Mouse (Mus musculus) megakaryocyte, adult 5-6 weeks (primary cell): ENCODE measurements around the gene Gm20683. TPM values are rescaled to one million over a fixed set of nuclear protein-coding genes. Genes with fewer than 3 reads are reported as not detected.
A peak's percentile ranks its signal among the peaks of the same experiment; 100 is the strongest.

Experiments used
- ATAC-seq: 2 replicates; pipeline ENCODE4 v1.8.0; 2016; ENCODE audit warnings: mild to moderate bottlenecking, inconsistent platforms; ENCODE audit not compliant: poor library complexity, severe bottlenecking
- total RNA-seq, 2 experiments: library from RNA; stranded (forward) in 1 of 2; stranded (reverse) in 1 of 2; fragments of 153-499, 151-499 nt in 1 of 2; fragments of 221-1000, 200-1000 nt in 1 of 2; gene quantifications; 2 replicates each; pipeline versions ENCODE4 v1.2.3 to v1.2.4; 2015 to 2017

The Gm20683 gene
- total RNA-seq, 2 experiments from 2014 or later: not detected

DNA sequence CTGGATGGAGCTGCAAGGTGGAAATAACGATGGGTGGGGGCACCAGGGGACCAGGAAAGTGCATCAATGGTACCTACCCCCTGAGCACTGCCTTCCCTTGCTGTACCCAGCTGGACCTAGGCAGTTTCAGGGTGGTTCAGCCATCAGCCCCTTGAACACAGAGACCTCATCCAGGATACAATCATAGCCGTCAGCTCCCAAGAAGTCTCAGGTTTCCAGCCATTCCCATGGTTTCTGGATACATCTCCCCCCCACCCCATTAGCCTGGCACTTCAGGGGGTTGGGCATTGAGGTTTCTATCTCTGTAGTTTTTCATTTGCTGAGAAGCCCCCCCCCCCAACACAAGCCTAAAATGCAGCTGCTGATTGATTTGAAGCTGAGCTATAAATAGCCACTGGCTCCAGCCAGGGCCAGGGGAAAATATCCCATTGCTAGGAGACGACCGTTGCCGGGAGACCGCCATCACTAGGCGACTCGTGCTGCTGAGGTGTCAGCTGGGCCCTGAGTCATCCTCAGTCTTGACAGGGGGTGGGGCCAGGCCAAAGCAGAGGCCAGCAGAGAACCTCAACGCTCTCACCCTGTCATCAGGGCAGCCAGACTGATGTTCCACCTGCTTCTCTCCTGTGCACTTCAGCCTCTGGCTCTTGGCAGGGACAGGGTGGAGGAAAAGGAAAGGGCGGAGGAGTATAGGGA lies 38.6 kb downstream of the Gm20683 start:
- ATAC-seq: no peak

DNA sequence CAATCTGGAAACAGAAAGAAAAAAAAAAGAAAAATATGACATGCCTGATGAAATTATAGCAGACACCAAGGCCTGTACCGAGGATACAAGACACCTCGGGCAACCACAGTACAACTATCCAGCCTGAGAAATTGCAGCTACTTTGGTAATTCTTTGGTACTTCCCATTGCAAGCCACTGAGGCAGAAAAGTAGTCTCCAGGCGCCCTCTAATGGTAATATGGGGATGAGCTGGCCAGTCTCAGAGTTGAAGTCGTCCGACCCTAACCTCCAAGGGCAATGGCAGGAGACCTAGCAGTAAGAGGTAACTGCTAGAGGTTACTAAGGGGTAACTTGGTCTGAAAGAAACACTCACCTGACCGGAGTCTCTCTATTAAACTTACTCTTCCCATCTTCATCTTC lies 40.5 kb downstream of the Gm20683 start:
- peak; percentile 84 for ATAC-seq

DNA sequence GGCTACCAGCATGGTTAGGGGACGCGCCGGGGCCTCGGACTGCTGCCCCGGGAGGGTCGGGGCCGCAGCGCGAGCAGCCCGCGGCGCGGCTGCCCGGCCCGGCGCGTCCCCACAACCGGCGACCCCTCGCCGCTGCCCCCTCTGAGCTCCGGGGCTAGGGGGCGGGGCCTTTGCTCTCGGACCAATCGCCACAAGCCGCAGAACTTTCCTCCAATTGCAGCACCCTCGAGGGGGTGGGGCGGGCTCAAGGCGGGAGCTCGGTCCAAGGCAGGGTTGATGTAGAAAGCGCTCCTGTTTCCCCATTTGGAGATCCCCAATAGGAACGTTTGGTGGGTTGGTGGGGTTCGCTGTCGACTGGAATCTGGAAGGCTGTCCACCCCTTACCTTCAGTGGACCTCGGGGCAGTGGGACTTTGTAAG lies 44.6 kb downstream of the Gm20683 start, which contains the start of gene Metrn:
Metrn (minus strand) TSS at position 186 of the 419 bp plus-strand sequence.
- peak; percentile 80 for ATAC-seq

DNA sequence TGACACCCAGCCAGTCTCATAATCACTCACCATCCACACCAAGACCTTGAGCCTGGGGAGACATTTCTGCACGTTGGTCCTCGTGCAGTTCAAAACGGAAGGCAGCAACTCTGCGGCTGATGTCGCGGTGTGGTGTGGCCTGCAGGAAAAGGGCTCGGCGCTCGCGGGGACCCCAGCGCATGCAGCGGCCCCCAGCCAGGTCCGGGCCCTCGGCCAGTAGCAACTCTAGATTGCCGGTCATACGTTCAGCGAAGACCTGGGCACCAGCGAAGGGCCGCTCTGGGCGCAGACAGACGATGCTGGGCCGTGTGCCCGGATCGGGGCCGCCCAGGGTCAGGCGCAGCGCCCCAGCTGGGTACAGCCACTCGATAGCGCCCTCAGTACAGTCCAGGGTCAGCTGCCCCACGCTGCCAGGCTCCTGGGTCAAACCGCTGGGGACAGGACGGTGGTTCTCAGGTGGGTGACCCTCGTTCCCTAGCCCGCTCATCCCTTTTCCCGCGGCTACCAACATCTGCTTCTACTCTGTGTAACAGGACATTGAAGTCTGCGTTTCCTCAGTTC lies 45.3 kb downstream of the Gm20683 start:
- no peak for ATAC-seq

DNA sequence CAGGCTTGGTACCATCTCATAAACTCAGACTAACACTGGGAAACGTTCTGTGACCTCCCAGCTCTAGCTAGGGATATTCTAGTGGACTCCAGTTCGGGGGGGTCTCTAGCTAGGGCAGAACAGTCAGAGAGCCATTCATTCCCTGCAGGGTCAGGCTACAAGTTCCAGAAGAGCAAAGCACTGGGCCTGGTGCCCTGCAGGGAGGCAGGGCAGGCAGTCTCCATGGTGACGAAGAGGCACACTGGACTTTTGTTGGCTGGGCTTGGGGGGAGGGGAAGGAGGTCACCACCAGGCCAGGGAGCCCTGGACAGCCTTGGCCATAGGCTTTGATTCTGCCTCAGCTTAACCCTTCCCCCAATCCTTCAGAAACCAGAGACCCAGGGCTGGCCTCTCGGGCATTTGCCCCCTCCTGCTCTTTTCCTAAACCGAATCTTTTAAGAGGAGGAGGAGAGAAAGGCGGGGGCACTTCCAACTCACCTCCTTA lies 45.9 kb downstream of the Gm20683 start, which contains the start of gene AC134908.4:
AC134908.4 (minus strand) TSS at position 51 of the 484 bp plus-strand sequence.
- ATAC-seq: no peak

DNA sequence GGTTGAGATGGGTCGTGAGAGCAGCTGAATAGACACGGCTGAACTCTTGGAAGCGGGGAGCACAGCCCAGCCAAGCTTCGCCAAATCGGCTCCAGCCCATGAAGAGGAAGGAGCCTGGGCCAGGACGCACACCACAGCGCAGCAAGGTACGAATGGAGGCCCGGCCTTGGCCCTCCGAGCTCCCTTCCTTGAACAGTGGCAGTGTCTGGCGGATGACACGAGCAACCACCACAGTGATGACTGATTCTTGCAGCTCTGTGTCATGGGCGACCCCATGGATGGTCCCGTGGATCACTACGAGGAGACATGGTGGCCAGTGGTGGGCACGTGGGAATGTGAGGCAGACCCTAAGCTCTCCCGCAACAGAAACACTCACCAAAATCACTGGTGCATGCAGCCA lies 46.6 kb downstream of the Gm20683 start:
- no peak for ATAC-seq

DNA sequence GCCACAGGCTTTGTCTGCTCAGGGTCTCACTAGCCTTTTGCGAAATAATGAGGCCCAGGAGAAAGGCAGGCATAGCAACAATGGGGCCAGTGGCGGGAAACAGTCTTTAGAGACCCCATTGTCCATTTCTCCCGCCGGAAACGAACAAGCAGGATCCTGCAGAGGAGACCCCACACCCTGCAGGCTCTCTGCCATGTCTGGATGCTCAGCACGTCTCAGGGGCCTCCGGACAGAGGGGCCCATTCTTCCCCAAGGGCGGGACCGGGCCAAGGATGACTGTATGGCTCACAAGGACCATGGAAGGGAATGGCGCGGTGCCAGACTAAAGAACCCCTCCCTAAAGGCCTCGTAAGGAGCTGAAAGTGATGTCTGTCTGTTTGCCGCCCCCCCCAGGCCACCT lies 47.4 kb downstream of the Gm20683 start:
- ATAC-seq: no peak

DNA sequence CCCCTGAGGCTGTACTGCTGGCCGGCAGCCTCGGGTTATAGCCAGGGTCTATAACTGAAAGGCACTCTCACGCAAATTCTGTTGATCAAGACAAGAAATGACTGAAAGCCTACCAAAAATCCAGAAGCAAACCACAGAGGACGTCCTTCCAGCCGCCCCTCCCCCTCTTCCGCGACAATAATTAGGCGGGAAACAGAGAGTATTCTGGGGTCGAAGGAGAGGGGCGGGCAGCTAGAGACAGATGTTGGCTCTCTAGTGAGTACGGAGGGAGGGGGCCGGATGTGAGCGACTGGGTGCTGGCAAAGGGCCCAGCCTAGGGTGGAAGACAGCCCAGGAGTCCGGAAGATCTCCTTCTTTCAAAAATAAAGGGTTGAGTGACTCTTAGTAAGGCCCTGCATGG lies 48.9 kb downstream of the Gm20683 start, which contains the start of gene Fam173a:
Fam173a (minus strand) TSS at position 287 of the 400 bp plus-strand sequence.
- peak; percentile 52 for ATAC-seq

DNA sequence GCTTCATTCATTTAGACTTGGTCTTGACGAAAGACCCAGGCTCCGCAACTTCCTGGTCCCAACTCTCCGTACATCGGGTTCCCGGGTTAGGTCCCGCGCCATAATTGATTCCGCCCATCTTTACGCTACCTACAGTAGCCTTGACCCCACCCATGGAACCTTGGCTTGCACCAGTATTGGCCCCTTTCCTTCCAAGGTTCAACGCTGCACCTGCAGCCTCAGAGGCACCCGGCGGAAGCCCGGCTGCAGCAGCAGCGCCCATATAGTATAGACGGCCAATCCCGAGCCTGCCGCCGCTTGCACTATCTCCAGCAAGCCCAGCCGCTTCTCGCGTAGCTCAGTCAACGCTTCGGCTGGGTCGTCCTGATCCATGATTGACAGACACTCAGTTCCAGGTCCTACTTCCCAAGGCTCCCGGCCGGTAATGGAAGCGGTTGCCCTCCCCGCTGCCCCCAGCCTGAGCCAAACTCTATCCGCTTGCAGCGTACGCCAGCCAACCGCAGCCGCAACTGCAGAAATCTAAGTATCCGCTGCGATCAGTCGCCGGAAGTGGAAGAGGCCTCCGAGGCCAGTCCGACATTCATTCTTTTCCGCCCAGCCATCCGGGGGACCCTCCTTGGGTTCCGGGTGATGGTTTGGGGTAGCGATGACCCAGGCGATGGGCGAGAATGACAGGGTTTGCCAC lies 49.6 kb downstream of the Gm20683 start:
- ATAC-seq: peak; percentile 84

DNA sequence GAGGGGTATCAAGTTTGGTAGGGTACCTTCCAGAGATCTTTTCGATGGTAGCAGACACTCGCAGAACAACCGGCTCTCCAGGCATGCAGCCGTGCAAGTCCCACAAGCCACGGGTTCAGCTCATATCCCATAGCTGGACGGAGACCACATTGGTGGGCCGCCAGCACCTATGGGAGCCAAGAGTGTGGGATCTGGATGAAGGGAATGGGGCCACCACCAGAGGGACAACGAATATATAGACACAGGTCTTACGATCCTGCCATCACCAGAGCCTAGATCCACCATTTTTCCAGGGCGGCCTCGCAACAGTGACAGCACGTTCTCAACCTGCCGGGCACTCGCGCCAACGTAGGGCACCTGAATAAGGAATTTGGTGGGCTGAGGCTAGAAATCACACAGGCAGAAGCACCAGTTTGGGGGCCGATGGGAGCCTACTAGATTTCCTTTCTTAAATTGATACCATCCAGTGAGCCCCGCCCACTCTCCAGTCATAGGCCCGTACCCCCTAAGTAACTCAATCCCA lies 50.2 kb downstream of the Gm20683 start:
- no peak for ATAC-seq

DNA sequence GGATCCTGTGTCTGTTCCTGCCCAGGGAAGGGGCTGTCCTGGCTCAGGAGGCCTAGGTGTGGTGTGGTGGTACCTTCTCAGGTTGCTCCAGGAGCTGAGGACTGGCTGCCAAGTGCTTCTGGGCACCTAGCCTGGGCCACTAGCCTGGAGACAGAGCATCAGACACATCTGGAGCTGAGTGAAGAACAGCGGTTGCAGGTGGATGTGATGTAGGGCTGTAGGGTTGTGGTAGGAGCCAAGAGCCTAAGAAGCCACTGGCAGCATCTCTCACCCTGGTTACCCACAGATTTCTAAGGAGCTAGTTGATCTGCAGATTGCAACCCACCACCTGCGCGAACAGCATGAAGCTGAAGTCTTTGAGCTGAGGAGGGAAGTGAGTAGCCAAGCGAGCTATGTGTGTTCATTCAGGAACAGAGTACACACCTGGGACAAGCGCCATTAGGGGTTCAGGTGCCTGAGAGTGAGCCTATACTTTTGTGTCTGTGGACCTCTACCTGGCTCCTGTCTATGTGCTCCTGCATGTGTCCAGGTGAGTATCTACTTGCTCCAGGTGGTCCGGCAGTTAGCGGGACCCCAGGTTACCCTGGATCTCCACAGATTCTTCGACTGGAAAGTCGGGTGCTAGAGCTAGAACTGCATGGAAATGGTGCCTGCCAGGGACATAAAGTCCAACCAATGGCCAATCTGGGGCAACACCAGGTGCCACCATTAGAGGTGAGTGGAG lies 54.6 kb downstream of the Gm20683 start:
- no peak for ATAC-seq

DNA sequence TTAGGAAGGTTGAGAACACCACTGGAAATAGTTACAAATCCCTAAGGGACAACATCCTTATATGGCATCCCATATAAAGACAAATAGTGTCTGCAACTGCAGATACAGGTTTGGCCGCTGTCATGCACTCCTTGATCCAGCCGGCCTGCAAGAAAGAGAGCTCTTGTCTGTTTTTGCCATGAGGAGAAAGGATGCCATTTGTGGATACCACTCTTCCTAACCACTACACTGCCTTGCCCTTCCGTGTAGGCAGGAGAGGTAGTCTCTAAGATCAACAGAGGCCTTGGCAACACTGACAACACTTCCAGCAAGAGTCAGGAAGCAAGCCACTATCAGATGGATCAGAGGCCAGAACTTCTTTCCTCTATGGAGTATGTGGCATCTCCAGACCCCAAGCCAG lies 55.3 kb downstream of the Gm20683 start, which contains the start of gene Ccdc78:
Ccdc78 (plus strand) TSS at position 301 of the 400 bp plus-strand sequence.
- ATAC-seq: no peak

DNA sequence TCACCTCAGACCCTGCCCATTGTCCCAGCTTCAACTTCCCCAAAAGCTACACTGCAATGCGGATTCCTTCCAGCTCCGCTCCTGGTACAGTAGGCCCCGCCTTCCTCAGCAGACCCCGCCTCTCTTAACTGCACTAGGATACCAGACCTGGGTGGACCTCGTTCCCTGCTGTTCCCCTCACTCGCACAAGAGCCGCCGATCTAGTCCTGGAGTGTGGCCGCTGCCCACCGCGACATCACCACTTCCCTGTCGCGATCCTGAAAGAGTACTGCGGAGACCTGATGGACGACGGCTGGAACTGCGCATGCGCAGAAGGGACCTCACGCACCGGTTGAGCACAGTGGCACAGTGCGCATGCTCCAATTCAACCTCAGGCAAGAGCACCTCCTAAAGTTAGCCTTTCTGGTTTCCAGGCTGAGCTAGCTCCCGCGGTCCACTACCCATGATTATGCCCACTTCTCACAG lies 56.2 kb downstream of the Gm20683 start, which contains the start of gene Haghl:
Haghl (minus strand) TSS at position 393 of the 465 bp plus-strand sequence.
- ATAC-seq: peak; percentile 94

Other genes starting within 250 kb of the Gm20683 start
- gene Gng13, start 124.6 kb downstream of the Gm20683 start, total RNA-seq (2015): not detected in 2 replicates
- gene Gng13, start 124.6 kb downstream of the Gm20683 start, total RNA-seq (2017): not detected in 2 replicates
- gene Chtf18, start 114.3 kb downstream of the Gm20683 start, total RNA-seq (2015): 11.2 and 17.1 TPM in 2 replicates
- 19.9 and 21.8 TPM in 2 replicates for gene Chtf18, start 114.3 kb downstream of the Gm20683 start, total RNA-seq (2017)
- 6.0 and 7.0 TPM in 2 replicates for gene Rpusd1, start 114.1 kb downstream of the Gm20683 start, total RNA-seq (2015)
- 3.9 TPM in 2 replicates for gene Rpusd1, start 114.1 kb downstream of the Gm20683 start, total RNA-seq (2017)
- gene Mslnl, start 105.7 kb downstream of the Gm20683 start, total RNA-seq (2015): 0.16 TPM in 1 of 2 replicates, not detected in the other
- not detected in 2 replicates for gene Mslnl, start 105.7 kb downstream of the Gm20683 start, total RNA-seq (2017)
- not detected in 2 replicates for gene Msln, start 87.4 kb downstream of the Gm20683 start, total RNA-seq (2015)
- not detected in 2 replicates for gene Msln, start 87.4 kb downstream of the Gm20683 start, total RNA-seq (2017)
- 11.6 and 14.5 TPM in 2 replicates for gene Narfl, start 68.0 kb downstream of the Gm20683 start, total RNA-seq (2015)
- gene Narfl, start 68.0 kb downstream of the Gm20683 start, total RNA-seq (2017): 12.8 and 28.3 TPM in 2 replicates
- 10.3 and 10.5 TPM in 2 replicates for gene Haghl, start 56.1 kb downstream of the Gm20683 start, total RNA-seq (2015)
- 10.7 and 15.9 TPM in 2 replicates for gene Haghl, start 56.1 kb downstream of the Gm20683 start, total RNA-seq (2017)
- not detected in 2 replicates for gene Ccdc78, start 55.2 kb downstream of the Gm20683 start, total RNA-seq (2015)
- 0.16 TPM in 1 of 2 replicates, not detected in the other for gene Ccdc78, start 55.2 kb downstream of the Gm20683 start, total RNA-seq (2017)
- 69.7 and 85.6 TPM in 2 replicates for gene Fam173a, start 48.9 kb downstream of the Gm20683 start, total RNA-seq (2015)
- gene Fam173a, start 48.9 kb downstream of the Gm20683 start, total RNA-seq (2017): 17.7 and 36.5 TPM in 2 replicates
- gene AC134908.4, start 46.1 kb downstream of the Gm20683 start, total RNA-seq (2015): 0.69 and 7.2 TPM in 2 replicates
- not detected in 2 replicates for gene AC134908.4, start 46.1 kb downstream of the Gm20683 start, total RNA-seq (2017)
- 2.6 and 3.2 TPM in 2 replicates for gene Metrn, start 44.6 kb downstream of the Gm20683 start, total RNA-seq (2015)
- 8.3 and 11.2 TPM in 2 replicates for gene Metrn, start 44.6 kb downstream of the Gm20683 start, total RNA-seq (2017)
- gene Fbxl16, start 32.7 kb downstream of the Gm20683 start, total RNA-seq (2015): not detected in 2 replicates
- gene Fbxl16, start 32.7 kb downstream of the Gm20683 start, total RNA-seq (2017): not detected in 2 replicates
- 4.6 and 6.9 TPM in 2 replicates for gene Wdr24, start 18.1 kb downstream of the Gm20683 start, total RNA-seq (2015)
- gene Wdr24, start 18.1 kb downstream of the Gm20683 start, total RNA-seq (2017): 12.3 and 15.1 TPM in 2 replicates
- 6.0 and 7.7 TPM in 2 replicates for gene Jmjd8, start 12.9 kb downstream of the Gm20683 start, total RNA-seq (2015)
- 10.6 and 14.4 TPM in 2 replicates for gene Jmjd8, start 12.9 kb downstream of the Gm20683 start, total RNA-seq (2017)
- gene Stub1, start 8.4 kb downstream of the Gm20683 start, total RNA-seq (2015): 48.4 and 54.7 TPM in 2 replicates
- gene Stub1, start 8.4 kb downstream of the Gm20683 start, total RNA-seq (2017): 62.6 and 67.6 TPM in 2 replicates
- gene Rhbdl1, start 4.5 kb downstream of the Gm20683 start, total RNA-seq (2015): 0.98 and 1.4 TPM in 2 replicates
- 0.55 and 0.69 TPM in 2 replicates for gene Rhbdl1, start 4.5 kb downstream of the Gm20683 start, total RNA-seq (2017)
- gene Rhot2, start 3.1 kb upstream of the Gm20683 start, total RNA-seq (2015): 14.0 and 15.6 TPM in 2 replicates
- 13.9 and 30.4 TPM in 2 replicates for gene Rhot2, start 3.1 kb upstream of the Gm20683 start, total RNA-seq (2017)
- gene Wdr90, start 19.7 kb upstream of the Gm20683 start, total RNA-seq (2015): 17.3 and 19.3 TPM in 2 replicates
- gene Wdr90, start 19.7 kb upstream of the Gm20683 start, total RNA-seq (2017): 7.8 and 9.5 TPM in 2 replicates
- gene Mcrip2, start 27.0 kb upstream of the Gm20683 start, total RNA-seq (2015): 1.8 and 3.5 TPM in 2 replicates
- 3.1 and 4.1 TPM in 2 replicates for gene Mcrip2, start 27.0 kb upstream of the Gm20683 start, total RNA-seq (2017)
- 18.9 and 20.3 TPM in 2 replicates for gene Mettl26, start 33.3 kb upstream of the Gm20683 start, total RNA-seq (2015)
- gene Mettl26, start 33.3 kb upstream of the Gm20683 start, total RNA-seq (2017): 3.7 and 6.0 TPM in 2 replicates
- gene Wfikkn1, start 39.1 kb upstream of the Gm20683 start, total RNA-seq (2015): 1.0 and 1.6 TPM in 2 replicates
- 0.04 and 0.15 TPM in 2 replicates for gene Wfikkn1, start 39.1 kb upstream of the Gm20683 start, total RNA-seq (2017)
- gene Rab40c, start 78.0 kb upstream of the Gm20683 start, total RNA-seq (2015): 7.9 and 12.8 TPM in 2 replicates
- gene Rab40c, start 78.0 kb upstream of the Gm20683 start, total RNA-seq (2017): 9.1 and 16.1 TPM in 2 replicates
- 44.2 and 45.2 TPM in 2 replicates for gene Pigq, start 103.2 kb upstream of the Gm20683 start, total RNA-seq (2015)
- gene Pigq, start 103.2 kb upstream of the Gm20683 start, total RNA-seq (2017): 33.8 and 36.5 TPM in 2 replicates
- gene Nhlrc4, start 103.2 kb upstream of the Gm20683 start, total RNA-seq (2015): not detected in 2 replicates
- gene Nhlrc4, start 103.2 kb upstream of the Gm20683 start, total RNA-seq (2017): not detected in 2 replicates
- not detected in 2 replicates for gene A930017K11Rik, start 110.8 kb upstream of the Gm20683 start, total RNA-seq (2015)
- gene A930017K11Rik, start 110.8 kb upstream of the Gm20683 start, total RNA-seq (2017): not detected in 2 replicates
- 9.1 and 10.4 TPM in 2 replicates for gene Capn15, start 144.0 kb upstream of the Gm20683 start, total RNA-seq (2015)
- 3.5 and 3.7 TPM in 2 replicates for gene Capn15, start 144.0 kb upstream of the Gm20683 start, total RNA-seq (2017)
- 0.71 and 1.3 TPM in 2 replicates for gene Rab11fip3, start 227.8 kb upstream of the Gm20683 start, total RNA-seq (2015)
- gene Rab11fip3, start 227.8 kb upstream of the Gm20683 start, total RNA-seq (2017): 0.70 and 2.5 TPM in 2 replicates
- 4.8 and 5.0 TPM in 2 replicates for gene Decr2, start 248.6 kb upstream of the Gm20683 start, total RNA-seq (2015)
- gene Decr2, start 248.6 kb upstream of the Gm20683 start, total RNA-seq (2017): 11.9 and 13.3 TPM in 2 replicates